Mouse (Mus musculus): ENCODE measurements around the gene Hmcn2. TPM values are rescaled to one million over a fixed set of nuclear protein-coding genes. Genes with fewer than 3 reads are reported as not detected.

Hmcn2 gene
- polyA plus RNA-seq, 1 experiment from 2014 or later: 1.2 TPM

DNA sequence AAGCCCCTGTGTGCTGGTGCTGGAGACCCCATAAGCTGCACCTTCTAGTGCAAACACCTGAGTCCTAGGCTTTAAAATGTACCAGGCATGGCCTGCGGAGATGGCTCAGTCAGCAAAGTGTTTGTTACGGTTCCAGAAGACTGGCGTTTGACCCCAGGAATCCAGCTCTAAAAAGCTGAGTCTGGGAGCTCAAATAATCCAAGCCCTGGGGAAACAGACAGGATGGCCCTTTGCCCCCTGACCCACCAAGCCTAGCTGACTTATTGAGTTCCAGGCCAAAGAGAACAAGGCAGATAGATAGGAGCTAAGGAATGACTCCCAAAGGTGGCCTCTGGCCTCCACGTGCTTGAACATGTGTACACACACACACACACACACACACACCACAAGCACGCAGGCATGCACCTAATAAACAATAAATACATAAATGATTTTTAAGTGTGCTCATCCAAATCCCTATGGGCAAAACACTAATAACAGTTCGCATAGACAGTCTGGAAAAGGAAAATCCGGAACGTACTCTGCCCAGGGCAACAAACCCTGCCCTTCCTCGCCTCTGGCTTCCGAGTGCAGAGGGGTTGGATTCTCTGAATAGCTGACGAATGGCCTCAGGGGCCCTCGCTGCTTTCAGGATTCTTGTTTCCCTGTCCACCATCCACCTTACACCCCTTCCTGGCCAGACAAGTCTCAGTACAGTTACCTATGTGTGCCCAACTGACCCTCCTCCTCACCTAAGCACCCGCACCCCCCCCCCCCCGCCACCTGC is 123.4 kb downstream of the Hmcn2 start:
- H3K36me3 ChIP-seq (ENCODE audit: control insufficient read depth, insufficient read depth): no peaks in the 10 kb centered on the region
- no peak overlapping the region for H3K4me3 ChIP-seq (ENCODE audit: low read depth, low read length)
- 0 out of 2 replicates have a peak, but pooled peaks have one; percentile 11 for ATAC-seq (ENCODE audit: low read depth)
- WGBS (ENCODE audit: insufficient replicate concordance): 58% methylated on average over 14 of the region's 14 CpGs
- no peak overlapping the region for H3K9ac ChIP-seq (ENCODE audit: low read depth, low read length)
- no peak overlapping the region for H3K27ac ChIP-seq (ENCODE audit: low read length)
- no peaks in the 10 kb centered on the region for H3K27me3 ChIP-seq (ENCODE audit: control insufficient read depth, insufficient read depth, low read depth, low read length)
- H3K4me2 ChIP-seq (ENCODE audit: low read depth, low read length): no peak overlapping the region
- H3K9me3 ChIP-seq (replicated peaks; ENCODE audit: control insufficient read depth, low read length): no peaks in the 10 kb centered on the region
- peaks cover 3% of the 10 kb centered on the region for H3K4me1 ChIP-seq (ENCODE audit: control insufficient read depth, low read depth, low read length)

DNA sequence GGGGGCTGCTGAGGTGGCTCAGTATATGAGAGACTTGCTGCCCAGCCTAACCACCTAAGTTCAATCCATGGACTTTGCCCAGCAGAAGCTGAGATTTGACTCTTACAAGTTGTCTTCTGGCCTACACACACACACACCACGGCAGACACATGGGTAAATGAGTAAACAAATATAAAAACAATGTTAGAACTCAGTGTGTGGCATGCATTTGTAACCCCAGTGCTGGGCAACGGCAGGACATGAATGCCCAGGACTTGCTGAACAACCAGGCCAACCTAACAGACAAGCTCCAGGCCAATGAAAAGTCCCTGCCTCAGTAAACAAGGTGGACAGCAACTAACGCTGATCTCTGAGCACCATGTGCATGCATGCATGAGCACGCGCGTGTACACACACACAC is 125.4 kb downstream of the Hmcn2 start:
- no peak overlapping the region for H3K4me2 ChIP-seq (ENCODE audit: low read depth, low read length)
- peaks cover 3% of the 10 kb centered on the region for H3K4me1 ChIP-seq (ENCODE audit: control insufficient read depth, low read depth, low read length)
- no peak overlapping the region for H3K9ac ChIP-seq (ENCODE audit: low read depth, low read length)
- no peaks in the 10 kb centered on the region for H3K27me3 ChIP-seq (ENCODE audit: control insufficient read depth, insufficient read depth, low read depth, low read length)
- no peak for ATAC-seq (ENCODE audit: low read depth)
- H3K4me3 ChIP-seq (ENCODE audit: low read depth, low read length): no peak overlapping the region
- H3K36me3 ChIP-seq (ENCODE audit: control insufficient read depth, insufficient read depth): no peaks in the 10 kb centered on the region
- 68% methylated on average over 6 of the region's 6 CpGs for WGBS (ENCODE audit: insufficient replicate concordance)
- no peaks in the 10 kb centered on the region for H3K9me3 ChIP-seq (replicated peaks; ENCODE audit: control insufficient read depth, low read length)
- no peak overlapping the region for H3K27ac ChIP-seq (ENCODE audit: low read length)

DNA sequence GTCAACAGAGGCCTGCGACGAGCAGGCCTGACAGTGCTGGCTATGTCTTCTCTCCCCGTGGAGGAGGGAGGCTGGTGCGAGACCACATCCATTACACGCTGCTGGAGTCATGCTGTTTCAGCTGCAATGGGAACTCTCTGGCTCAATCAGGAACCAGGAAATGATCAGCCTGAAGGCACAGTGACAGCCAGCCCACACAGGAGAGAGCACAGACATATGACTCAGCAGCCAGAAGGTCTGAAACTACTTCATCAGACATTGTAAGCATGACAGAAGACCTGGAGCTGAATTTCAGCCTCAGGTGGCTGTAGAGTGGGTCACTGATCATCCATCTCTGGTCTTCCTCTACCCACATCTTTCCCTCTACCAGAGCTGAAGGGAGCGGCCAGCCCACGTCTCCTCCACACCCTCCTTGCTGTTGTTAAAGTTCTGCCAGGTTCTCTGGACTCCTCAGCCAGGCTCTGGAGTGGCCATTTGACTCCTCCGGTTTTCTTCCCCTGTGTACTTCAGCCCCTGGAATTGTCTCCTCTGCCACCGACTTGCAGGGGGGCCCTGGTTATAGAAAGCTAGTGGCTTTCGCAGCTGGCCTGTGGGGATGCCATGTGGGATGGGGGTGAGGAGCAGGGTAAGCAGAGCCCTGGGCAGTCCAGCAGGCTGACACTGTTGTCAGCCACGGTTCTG is 128.4 kb downstream of the Hmcn2 start:
- Histone ChIP-seq H3K4me1 (ENCODE audit: control insufficient read depth, low read depth, low read length) (no peaks in the 10 kb centered on the region), H3K27ac (ENCODE audit: low read length) (no peak overlapping the region), H3K27me3 (ENCODE audit: control insufficient read depth, insufficient read depth, low read depth, low read length) (no peaks in the 10 kb centered on the region), H3K4me2 (ENCODE audit: low read depth, low read length) (no peak overlapping the region), H3K36me3 (ENCODE audit: control insufficient read depth, insufficient read depth) (no peaks in the 10 kb centered on the region), H3K9me3 (replicated peaks; ENCODE audit: control insufficient read depth, low read length) (no peaks in the 10 kb centered on the region), H3K9ac (ENCODE audit: low read depth, low read length) (no peak overlapping the region), H3K4me3 (ENCODE audit: low read depth, low read length) (no peak overlapping the region)
- ATAC-seq (ENCODE audit: low read depth): no peak
- 53% methylated on average over 11 of the region's 11 CpGs for WGBS (ENCODE audit: insufficient replicate concordance)

DNA sequence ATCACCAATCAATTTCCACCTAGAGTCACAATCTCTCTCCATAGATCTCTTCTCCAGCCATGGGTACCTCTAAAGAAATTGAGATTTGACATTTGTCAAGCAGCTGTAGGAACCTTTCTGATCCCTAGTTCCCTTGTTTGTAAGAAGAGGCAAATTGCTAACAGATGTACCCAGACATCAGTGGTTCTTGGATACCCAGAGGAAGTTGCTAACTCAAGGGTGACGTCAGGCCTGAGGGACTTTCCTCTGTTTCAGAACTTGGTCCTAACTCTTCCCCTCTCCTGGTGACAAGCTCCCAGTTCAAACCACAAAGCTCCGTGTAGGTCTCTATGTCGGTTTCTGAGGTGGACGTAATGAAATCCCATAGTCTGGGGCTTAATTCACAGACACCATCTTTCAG is 131.8 kb downstream of the Hmcn2 start:
- no peak for ATAC-seq (ENCODE audit: low read depth)
- no peaks in the 10 kb centered on the region for H3K9me3 ChIP-seq (replicated peaks; ENCODE audit: control insufficient read depth, low read length)
- no peak overlapping the region for H3K4me3 ChIP-seq (ENCODE audit: low read depth, low read length)
- 42% methylated on average over 4 of the region's 4 CpGs for WGBS (ENCODE audit: insufficient replicate concordance)
- no peaks in the 10 kb centered on the region for H3K27me3 ChIP-seq (ENCODE audit: control insufficient read depth, insufficient read depth, low read depth, low read length)
- H3K27ac ChIP-seq (ENCODE audit: low read length): no peak overlapping the region
- no peak overlapping the region for H3K4me2 ChIP-seq (ENCODE audit: low read depth, low read length)
- no peaks in the 10 kb centered on the region for H3K36me3 ChIP-seq (ENCODE audit: control insufficient read depth, insufficient read depth)
- no peaks in the 10 kb centered on the region; the same call in 1 of the 2 replicates for H3K4me1 ChIP-seq (ENCODE audit: control insufficient read depth, low read depth, low read length)
- H3K9ac ChIP-seq (ENCODE audit: low read depth, low read length): no peak overlapping the region

DNA sequence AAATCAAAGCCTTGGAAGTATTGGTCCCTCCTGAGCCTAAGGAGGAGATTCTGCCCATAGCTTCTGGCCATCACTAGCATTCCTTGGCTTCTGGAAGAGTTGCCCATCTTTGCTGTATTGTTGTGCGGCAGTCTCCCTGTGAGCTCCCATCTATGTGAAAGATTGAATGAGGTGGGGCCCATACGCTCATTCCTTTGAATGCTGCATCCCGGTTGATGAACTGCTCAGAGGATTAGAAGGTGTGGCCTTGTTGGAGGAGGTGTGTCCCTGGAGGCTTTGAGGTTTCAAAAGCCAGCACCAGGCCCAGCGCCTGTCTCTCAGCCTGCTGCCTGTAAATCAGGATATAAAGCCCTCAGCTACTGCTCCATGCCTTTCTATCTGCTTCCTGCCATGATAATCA is 132.2 kb downstream of the Hmcn2 start:
- Histone ChIP-seq H3K4me1 (ENCODE audit: control insufficient read depth, low read depth, low read length) (peaks cover 3% of the 10 kb centered on the region), H3K27me3 (ENCODE audit: control insufficient read depth, insufficient read depth, low read depth, low read length) (no peaks in the 10 kb centered on the region), H3K9me3 (replicated peaks; ENCODE audit: control insufficient read depth, low read length) (no peaks in the 10 kb centered on the region), H3K4me2 (ENCODE audit: low read depth, low read length) (no peak overlapping the region), H3K36me3 (ENCODE audit: control insufficient read depth, insufficient read depth) (no peaks in the 10 kb centered on the region), H3K4me3 (ENCODE audit: low read depth, low read length) (no peak overlapping the region), H3K27ac (ENCODE audit: low read length) (no peak overlapping the region), H3K9ac (ENCODE audit: low read depth, low read length) (no peak overlapping the region)
- ATAC-seq (ENCODE audit: low read depth): no peak
- whole genome bisulfite sequencing (ENCODE audit: insufficient replicate concordance): 59% methylated on average over 4 of the region's 4 CpGs

DNA sequence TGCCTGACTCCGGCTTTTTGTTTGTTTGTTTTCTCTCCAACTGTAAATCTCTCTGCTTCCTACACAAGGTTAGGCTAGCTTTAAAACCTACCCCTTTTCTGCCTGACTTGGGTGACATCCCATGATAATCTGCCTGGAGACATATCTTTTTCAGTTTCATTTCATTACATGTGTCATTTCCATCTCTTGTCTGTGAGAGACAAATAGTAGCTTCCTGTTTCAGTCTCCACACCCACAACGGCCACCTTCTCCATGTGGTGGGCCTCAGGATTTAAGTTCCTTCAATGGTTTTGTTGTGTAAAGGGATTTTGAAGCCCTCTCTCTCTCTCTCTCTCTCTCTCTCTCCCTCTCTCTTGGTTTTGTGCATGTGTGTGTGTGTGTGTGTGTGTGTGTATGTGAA is 133.3 kb downstream of the Hmcn2 start:
- no peak for ATAC-seq (ENCODE audit: low read depth)
- Histone ChIP-seq H3K4me2 (ENCODE audit: low read depth, low read length) (no peak overlapping the region), H3K9ac (ENCODE audit: low read depth, low read length) (no peak overlapping the region), H3K36me3 (ENCODE audit: control insufficient read depth, insufficient read depth) (no peaks in the 10 kb centered on the region), H3K27ac (ENCODE audit: low read length) (no peak overlapping the region), H3K4me1 (ENCODE audit: control insufficient read depth, low read depth, low read length) (peaks cover 5% of the 10 kb centered on the region), H3K27me3 (ENCODE audit: control insufficient read depth, insufficient read depth, low read depth, low read length) (no peaks in the 10 kb centered on the region), H3K9me3 (replicated peaks; ENCODE audit: control insufficient read depth, low read length) (no peaks in the 10 kb centered on the region), H3K4me3 (ENCODE audit: low read depth, low read length) (no peak overlapping the region)
- 43% methylated on average over 2 of the region's 2 CpGs for WGBS (ENCODE audit: insufficient replicate concordance)

DNA sequence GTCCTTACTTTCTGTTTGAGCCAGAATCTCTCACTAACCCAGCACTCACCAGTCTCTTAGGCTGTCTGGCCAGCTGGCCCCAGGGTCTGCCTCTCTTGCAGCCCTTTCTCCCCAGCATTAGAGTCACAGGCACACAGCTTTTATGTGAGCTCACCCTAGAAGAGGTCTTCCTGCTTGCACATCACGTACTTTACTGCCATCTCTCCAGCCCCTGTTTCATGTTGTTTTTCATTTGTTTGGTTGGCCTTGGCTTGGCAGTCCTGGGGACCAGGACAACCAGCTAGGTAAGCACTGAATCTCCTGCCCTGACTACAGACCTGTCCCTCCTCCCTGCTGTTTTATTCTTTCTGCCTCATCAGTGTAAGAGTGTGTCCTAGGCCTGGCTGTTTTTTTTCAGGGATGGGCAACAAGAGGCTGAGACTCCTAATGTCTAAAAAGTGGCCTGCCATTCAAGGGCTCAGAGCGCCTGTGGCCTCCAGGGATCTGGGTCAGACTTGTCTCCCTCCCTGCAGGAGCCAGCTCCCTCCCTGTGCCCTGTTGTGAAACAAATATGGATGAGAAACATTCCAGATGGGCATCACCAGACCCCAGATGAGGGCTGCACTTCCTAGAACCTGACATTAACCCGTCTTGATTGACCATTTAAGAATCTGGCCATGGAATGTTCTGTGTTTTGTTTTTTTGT is 134.7 kb downstream of the Hmcn2 start:
- WGBS (ENCODE audit: insufficient replicate concordance): 54% methylated on average over 3 of the region's 3 CpGs
- no peak overlapping the region for H3K4me2 ChIP-seq (ENCODE audit: low read depth, low read length)
- no peak for ATAC-seq (ENCODE audit: low read depth)
- H3K4me1 ChIP-seq (ENCODE audit: control insufficient read depth, low read depth, low read length): peaks cover 10% of the 10 kb centered on the region
- no peak overlapping the region for H3K27ac ChIP-seq (ENCODE audit: low read length)
- H3K27me3 ChIP-seq (ENCODE audit: control insufficient read depth, insufficient read depth, low read depth, low read length): no peaks in the 10 kb centered on the region
- no peaks in the 10 kb centered on the region for H3K9me3 ChIP-seq (replicated peaks; ENCODE audit: control insufficient read depth, low read length)
- no peak overlapping the region for H3K4me3 ChIP-seq (ENCODE audit: low read depth, low read length)
- H3K36me3 ChIP-seq (ENCODE audit: control insufficient read depth, insufficient read depth): no peaks in the 10 kb centered on the region
- H3K9ac ChIP-seq (ENCODE audit: low read depth, low read length): no peak overlapping the region

DNA sequence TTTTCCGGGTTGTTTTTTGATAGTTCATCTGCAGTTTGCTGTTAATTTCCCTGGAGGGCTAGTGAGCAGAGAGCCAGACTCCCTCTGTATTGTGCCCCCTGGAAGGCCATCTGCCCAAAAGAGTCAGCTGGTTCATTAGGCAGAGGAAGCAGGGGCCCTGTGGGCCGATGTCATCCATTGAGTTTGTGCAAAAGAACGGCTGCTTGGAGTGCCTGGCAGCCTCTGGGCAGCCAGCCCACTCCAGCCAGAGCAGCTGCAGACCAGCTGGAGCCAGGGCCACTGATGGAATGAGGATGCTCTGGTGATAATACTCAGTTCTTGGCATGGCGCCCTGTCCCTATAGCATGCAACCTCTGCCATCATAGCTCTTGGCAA is 135.2 kb downstream of the Hmcn2 start:
- WGBS (ENCODE audit: insufficient replicate concordance): 47% methylated on average over 4 of the region's 4 CpGs
- no peak overlapping the region for H3K9ac ChIP-seq (ENCODE audit: low read depth, low read length)
- ATAC-seq (ENCODE audit: low read depth): no peak

DNA sequence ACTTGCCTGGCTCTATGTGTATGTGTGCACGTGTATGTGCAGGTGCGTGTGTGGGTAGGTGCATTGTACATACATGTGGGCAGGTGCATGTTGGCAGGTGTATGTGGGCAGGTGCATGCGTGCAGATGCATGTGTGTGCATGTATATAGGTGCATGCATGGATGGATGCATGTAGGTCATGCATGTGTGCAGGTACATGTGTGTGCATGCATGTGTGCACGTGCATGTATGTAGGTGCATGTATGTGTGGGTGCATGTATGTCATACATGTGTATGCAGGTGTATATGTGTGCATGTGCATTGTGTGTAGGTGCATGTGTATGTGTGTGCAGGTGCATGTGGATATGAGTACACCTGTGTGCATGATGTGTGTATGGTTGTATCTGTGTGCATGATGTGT is 135.7 kb downstream of the Hmcn2 start:
- Histone ChIP-seq H3K27me3 (ENCODE audit: control insufficient read depth, insufficient read depth, low read depth, low read length) (no peaks in the 10 kb centered on the region), H3K4me3 (ENCODE audit: low read depth, low read length) (no peak overlapping the region), H3K27ac (ENCODE audit: low read length) (no peak overlapping the region), H3K9me3 (replicated peaks; ENCODE audit: control insufficient read depth, low read length) (no peaks in the 10 kb centered on the region), H3K9ac (ENCODE audit: low read depth, low read length) (no peak overlapping the region), H3K36me3 (ENCODE audit: control insufficient read depth, insufficient read depth) (no peaks in the 10 kb centered on the region), H3K4me1 (ENCODE audit: control insufficient read depth, low read depth, low read length) (peaks cover 16% of the 10 kb centered on the region), H3K4me2 (ENCODE audit: low read depth, low read length) (no peak overlapping the region)
- no peak for ATAC-seq (ENCODE audit: low read depth)
- 71% methylated on average over 4 of the region's 4 CpGs for WGBS (ENCODE audit: insufficient replicate concordance)

More for the DNA sequence above, 135.2 kb downstream of the Hmcn2 start:
- Histone ChIP-seq H3K4me2 (ENCODE audit: low read depth, low read length) (no peak overlapping the region), H3K27me3 (ENCODE audit: control insufficient read depth, insufficient read depth, low read depth, low read length) (no peaks in the 10 kb centered on the region), H3K27ac (ENCODE audit: low read length) (no peak overlapping the region), H3K4me1 (ENCODE audit: control insufficient read depth, low read depth, low read length) (peaks cover 13% of the 10 kb centered on the region), H3K36me3 (ENCODE audit: control insufficient read depth, insufficient read depth) (no peaks in the 10 kb centered on the region), H3K4me3 (ENCODE audit: low read depth, low read length) (no peak overlapping the region), H3K9me3 (replicated peaks; ENCODE audit: control insufficient read depth, low read length) (no peaks in the 10 kb centered on the region)

Data from liver, embryonic 16.5 days (tissue).